Mouse (Mus musculus): ENCODE measurements at regions not wholly inside any gene's neighbourhood (a gene's known extent, or its start where the extent isn't known, plus 50 kb on each side); places are given as distances from the start of the nearest gene placed in this dataset.

- DNase-seq (ENCODE audit: low read depth, low spot score): no peak
- no peak overlapping the region for H3K27ac ChIP-seq (ENCODE audit: control insufficient read depth, low read depth, low read length)
- H3K9me3 ChIP-seq (replicated peaks; ENCODE audit: insufficient read depth, low read length): no peaks in the 10 kb centered on the region
- H3K4me1 ChIP-seq (ENCODE audit: control insufficient read depth in 1 of 2, insufficient read depth in 2 of 2, low read length in 2 of 2): no peaks in the 10 kb centered on the region
- H3K79me2 ChIP-seq (ENCODE audit: control insufficient read depth, insufficient read depth, low read length, poor library complexity): no peaks in the 10 kb centered on the region
- H3K4me3 ChIP-seq (ENCODE audit: control insufficient read depth in 1 of 2, insufficient read depth in 1 of 2, low read depth in 2 of 2, low read length in 2 of 2): no peak overlapping the region
- H3K9ac ChIP-seq (ENCODE audit: control insufficient read depth, low read depth, low read length, poor library complexity, severe bottlenecking): no peak overlapping the region
- no peaks in the 10 kb centered on the region for H3K27me3 ChIP-seq (ENCODE audit: control insufficient read depth in 1 of 2, insufficient read depth in 2 of 2, low read length in 2 of 2)
- TF ChIP-seq GABPA (IDR thresholded peaks at IDR 0.05; ENCODE audit: low read depth, low read length) (no peak), NELFE (IDR thresholded peaks at IDR 0.05; ENCODE audit: low read depth, low read length) (no peak), ZKSCAN1 (IDR thresholded peaks at IDR 0.05; ENCODE audit: low read depth, low read length) (no peak), MAZ (IDR thresholded peaks at IDR 0.05; ENCODE audit: low read depth, low read length) (no peak), NRF1 (IDR thresholded peaks at IDR 0.05; ENCODE audit: insufficient read depth, low read depth, low read length, poor library complexity, severe bottlenecking) (no peak), CTCF (IDR thresholded peaks at IDR 0.05 in 2 of 3, conservative IDR thresholded peaks at IDR 0.05 in 1 of 3; ENCODE audit: control insufficient read depth in 1 of 3, insufficient read depth in 1 of 3, low read depth in 2 of 3, low read length in 3 of 3, poor library complexity in 1 of 3, severe bottlenecking in 1 of 3) (no peak), SIN3A (IDR thresholded peaks at IDR 0.05; ENCODE audit: low read length) (no peak), POLR2A (IDR thresholded peaks at IDR 0.05; ENCODE audit: control insufficient read depth in 1 of 2, insufficient read depth in 1 of 2, low read depth in 1 of 2, low read length in 2 of 2, poor library complexity in 1 of 2) (no peak), HCFC1 (IDR thresholded peaks at IDR 0.05; ENCODE audit: low read depth, low read length) (no peak), GATA1 (IDR thresholded peaks at IDR 0.05; ENCODE audit: low read depth, low read length) (no peak), TCF12 (IDR thresholded peaks at IDR 0.05; ENCODE audit: low read depth, low read length) (no peak), POLR2AphosphoS2 (IDR thresholded peaks at IDR 0.05; ENCODE audit: low read length) (no peak), KAT2A (conservative IDR thresholded peaks at IDR 0.05; ENCODE audit: low read depth, low read length) (no peak), ZNF384 (IDR thresholded peaks at IDR 0.05; ENCODE audit: low read depth, low read length) (no peak), MYB (IDR thresholded peaks at IDR 0.05; ENCODE audit: low read depth, low read length) (no peak), USF2 (IDR thresholded peaks at IDR 0.05; ENCODE audit: borderline replicate concordance in 1 of 2, insufficient read depth in 1 of 2, low read depth in 1 of 2, low read length in 2 of 2) (no peak), CHD2 (IDR thresholded peaks at IDR 0.05; ENCODE audit: low read length) (no peak), MAX (IDR thresholded peaks at IDR 0.05; ENCODE audit: low read length) (no peak), POLR2AphosphoS5 (IDR thresholded peaks at IDR 0.05; ENCODE audit: borderline replicate concordance, low read depth, low read length) (no peak), UBTF (IDR thresholded peaks at IDR 0.05; ENCODE audit: borderline replicate concordance, insufficient read depth, low read depth, low read length) (no peak)
- H3K36me3 ChIP-seq (ENCODE audit: control insufficient read depth in 1 of 2, insufficient read depth in 2 of 2, low read length in 2 of 2): no peaks in the 10 kb centered on the region
Observed at GRCm38 (mm10) chr4:39721524-39721923, 271.4 kb downstream of the 1700009N14Rik start.

DNA sequence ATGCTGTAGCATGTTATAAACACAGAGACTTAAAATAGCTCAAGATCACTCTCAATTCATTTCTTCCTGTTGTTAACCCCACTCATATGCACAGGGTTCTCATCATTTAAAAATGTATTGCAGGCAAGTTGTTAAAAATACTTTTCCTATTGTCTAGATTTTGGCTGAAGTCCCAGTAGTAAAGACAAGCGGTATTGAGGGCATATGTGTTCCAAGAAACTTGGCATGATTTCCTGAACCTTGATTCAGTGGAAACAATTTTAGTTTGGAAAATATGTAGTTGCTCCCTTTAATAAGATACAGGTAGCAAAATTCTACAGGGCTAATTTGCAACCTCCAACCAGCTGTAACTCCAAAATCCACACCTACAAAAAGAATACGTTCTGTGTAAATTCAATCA is 315.5 kb downstream of the 1700009N14Rik start:
- Histone ChIP-seq H3K27ac (ENCODE audit: control insufficient read depth, low read depth, low read length) (no peak overlapping the region), H3K4me3 (ENCODE audit: control insufficient read depth in 1 of 2, insufficient read depth in 1 of 2, low read depth in 2 of 2, low read length in 2 of 2) (no peak overlapping the region), H3K9ac (ENCODE audit: control insufficient read depth, low read depth, low read length, poor library complexity, severe bottlenecking) (no peak overlapping the region), H3K9me3 (replicated peaks; ENCODE audit: insufficient read depth, low read length) (no peaks in the 10 kb centered on the region), H3K79me2 (ENCODE audit: control insufficient read depth, insufficient read depth, low read length, poor library complexity) (no peaks in the 10 kb centered on the region), H3K4me1 (ENCODE audit: control insufficient read depth in 1 of 2, insufficient read depth in 2 of 2, low read length in 2 of 2) (no peaks in the 10 kb centered on the region), H3K27me3 (ENCODE audit: control insufficient read depth in 1 of 2, insufficient read depth in 2 of 2, low read length in 2 of 2) (no peaks in the 10 kb centered on the region), H3K36me3 (ENCODE audit: control insufficient read depth in 1 of 2, insufficient read depth in 2 of 2, low read length in 2 of 2) (no peaks in the 10 kb centered on the region)
- DNase-seq (ENCODE audit: low read depth, low spot score): no peak
- no peak for TF ChIP-seq ETS1 (IDR thresholded peaks at IDR 0.05; ENCODE audit: low read depth, low read length)
- TF ChIP-seq POLR2AphosphoS2 (IDR thresholded peaks at IDR 0.05; ENCODE audit: low read length): no peak
- no peak for TF ChIP-seq RCOR1 (IDR thresholded peaks at IDR 0.05; ENCODE audit: low read depth, low read length)
- no peak for TF ChIP-seq HCFC1 (IDR thresholded peaks at IDR 0.05; ENCODE audit: low read depth, low read length)
- no peak for TF ChIP-seq ZKSCAN1 (IDR thresholded peaks at IDR 0.05; ENCODE audit: low read depth, low read length)
